Mouse (Mus musculus) megakaryocyte-erythroid progenitor cell, adult 5-6 weeks (primary cell): ENCODE data around the gene Spz1. TPM values are rescaled to one million over a fixed set of nuclear protein-coding genes. Genes with fewer than 3 reads are reported as not detected.

Experiments
- ATAC-seq: replicated peaks from 2 replicates; pipeline ENCODE4 v1.8.0; 2016; ENCODE audit warnings: mild to moderate bottlenecking, inconsistent platforms; ENCODE audit not compliant: severe bottlenecking, poor library complexity, low FRiP score, low TSS enrichment
- total RNA-seq, 2 experiments: library from RNA; stranded (forward) in 1 of 2; stranded (reverse) in 1 of 2; fragments of 200-1000, 215-1000 nt in 1 of 2; fragments of >200 nt in 1 of 2; fragmentation: Nextera tagmentation in 1 of 2; gene quantifications; 2 replicates each; pipeline ENCODE4 v1.2.3; 2014 to 2017

Gene Spz1
- total RNA-seq, 2 experiments from 2014 or later: not detected

GRCm38 (mm10) chr13:92584094-92584717 lies 8.2 kb upstream of the Spz1 start:
- no peak for ATAC-seq

- peak; percentile 85 for ATAC-seq
Observed at GRCm38 (mm10) chr13:92580220-92581043, 4.5 kb upstream of the Spz1 start.

GRCm38 (mm10) chr13:92578210-92578609 lies 2.2 kb upstream of the Spz1 start:
- no peak for ATAC-seq

GRCm38 (mm10) chr13:92576688-92577087 lies 716 bp upstream of the Spz1 start:
- no peak for ATAC-seq

- no peak for ATAC-seq
Observed at GRCm38 (mm10) chr13:92559429-92559828, 16.5 kb downstream of the Spz1 start.

- ATAC-seq: no peak
Observed at GRCm38 (mm10) chr13:92557229-92557628, 18.7 kb downstream of the Spz1 start.

- ATAC-seq: no peak
Observed at GRCm38 (mm10) chr13:92556458-92557126, 19.4 kb downstream of the Spz1 start.

- ATAC-seq: no peak
Observed at GRCm38 (mm10) chr13:92547093-92547492, 28.9 kb downstream of the Spz1 start.

GRCm38 (mm10) chr13:92540997-92541396 lies 35.0 kb downstream of the Spz1 start:
- ATAC-seq: no peak

- ATAC-seq: no peak
Observed at GRCm38 (mm10) chr13:92539126-92539525, 36.8 kb downstream of the Spz1 start.

GRCm38 (mm10) chr13:92533801-92534200 lies 42.2 kb downstream of the Spz1 start:
- no peak for ATAC-seq

GRCm38 (mm10) chr13:92532216-92532615 lies 43.8 kb downstream of the Spz1 start:
- no peak for ATAC-seq

- ATAC-seq: peak; percentile 8
Observed at GRCm38 (mm10) chr13:92531237-92531636, 44.7 kb downstream of the Spz1 start.

- ATAC-seq: peak; percentile 93
Observed at GRCm38 (mm10) chr13:92530721-92531211, 45.2 kb downstream of the Spz1 start, which contains the start of gene Zfyve16. Zfyve16 (minus strand) TSS chr13:92530868.

GRCm38 (mm10) chr13:92529828-92530720 lies 45.9 kb downstream of the Spz1 start:
- no peak for ATAC-seq
